Mouse (Mus musculus) liver, embryonic 14.5 days (tissue): ENCODE data around the gene Vmn1r194.
"Not testable (repeated sequence)": the region's sequence is repeated elsewhere in the genome, so short reads cannot be mapped to it uniquely, and the experiment has no call there.

ENCODE experiments used
- CTCF ChIP-seq: IDR thresholded peaks from 2 replicates; pipeline ENCODE4 v1.5.1; 2016; ENCODE audit warnings: antibody characterized with exemption, low read depth, control low read depth
- EP300 ChIP-seq: IDR thresholded peaks from 2 replicates; pipeline ENCODE4 v1.6.1; 2016; ENCODE audit warnings: antibody characterized with exemption, low read depth

DNA sequence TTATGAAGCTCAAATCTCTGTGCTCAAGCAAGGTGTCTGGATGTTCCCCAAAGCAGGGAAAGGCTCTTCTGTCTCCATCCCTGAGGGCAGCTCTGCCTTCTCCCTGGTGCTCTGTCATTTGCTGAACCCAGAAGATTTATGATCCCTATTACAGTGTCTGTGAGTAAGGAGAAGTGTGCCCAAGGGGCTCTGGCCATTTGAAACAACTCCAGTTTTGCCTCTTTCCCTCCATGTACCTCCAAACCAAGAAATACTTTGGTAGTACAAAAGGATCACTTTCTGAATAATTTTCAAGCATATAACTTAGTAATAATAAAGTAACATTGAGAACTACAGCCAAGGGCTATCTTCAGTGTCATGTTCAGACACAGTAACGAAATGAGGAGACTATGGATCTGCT, 21.0 kb upstream of the Vmn1r194 start, which contains the start of gene Vmn1r193:
- TF ChIP-seq CTCF, EP300: not testable (repeated sequence)
